Mouse (Mus musculus): Measurements from ENCODE around the gene Defb29.

GRCm38 (mm10) chr2:152588450-152588849, 48.6 kb upstream of the Defb29 start:
- TF ChIP-seq CTCF (IDR thresholded peaks at IDR 0.05; ENCODE audit: control insufficient read depth, insufficient read depth, low read length) = no peak
- TF ChIP-seq POLR2A (IDR thresholded peaks at IDR 0.05; ENCODE audit: borderline replicate concordance, control insufficient read depth, low read depth, low read length) = no peak
